Mouse (Mus musculus) intestine, embryonic 14.5 days (tissue): ENCODE results near the gene Frmd4a. TPM values are rescaled to one million over a fixed set of nuclear protein-coding genes. Genes with fewer than 3 reads are reported as not detected.

ENCODE experiments used
- ATAC-seq: fragments of 200-750 bp; cut with Nextera tagmentation; replicated peaks from 2 replicates; pipeline ENCODE4 v1.8.0; 2017; ENCODE audit warnings: low read depth, moderate number of reproducible peaks, moderate TSS enrichment, moderate library complexity; ENCODE audit not compliant: low FRiP score, low TSS enrichment
- DNase-seq: peaks from one replicate; pipeline ENCODE4 v3.0.0-alpha.2; 2018; ENCODE audit warnings: low spot score
- H3K27ac ChIP-seq: fragments of 300-500 bp; sonication (generic); 2 replicates; pipeline ENCODE4 v1.5.1; 2014; ENCODE audit warnings: low read depth, mild to moderate bottlenecking, control low read depth
- H3K27me3 ChIP-seq: fragments of 300-500 bp; sonication (generic); replicated peaks from 2 replicates; pipeline ENCODE4 v1.6.1; 2014; ENCODE audit warnings: low read length, control low read depth; ENCODE audit not compliant: control insufficient read depth, insufficient read depth
- H3K36me3 ChIP-seq: fragments of 300-500 bp; sonication (generic); 2 replicates; pipeline ENCODE4 v1.6.1; 2014; ENCODE audit warnings: low read length, control low read depth; ENCODE audit not compliant: control insufficient read depth, insufficient read depth
- H3K4me1 ChIP-seq: fragments of 300-500 bp; sonication (generic); replicated peaks from 2 replicates; pipeline ENCODE4 v1.6.1; 2014; ENCODE audit warnings: low read length, control low read depth, mixed read lengths; ENCODE audit not compliant: control insufficient read depth, insufficient read depth
- H3K4me2 ChIP-seq: fragments of 300-500 bp; sonication (generic); 2 replicates; pipeline ENCODE4 v1.6.1; 2014; ENCODE audit warnings: low read length
- H3K4me3 ChIP-seq: fragments of 300-500 bp; sonication (generic); 2 replicates; pipeline ENCODE4 v1.5.1; 2014; ENCODE audit warnings: low read depth, low read length, control low read depth, mixed read lengths
- H3K9ac ChIP-seq: fragments of 300-500 bp; sonication (generic); 2 replicates; pipeline ENCODE4 v1.6.1; 2014; ENCODE audit warnings: mild to moderate bottlenecking, low read length
- H3K9me3 ChIP-seq: fragments of 300-500 bp; sonication (generic); 2 replicates; pipeline ENCODE4 v1.6.1; 2016; ENCODE audit warnings: low read length, control low read depth; ENCODE audit not compliant: control insufficient read depth
- WGBS: fragments of 180-500 bp; shearing (Covaris S2); extraction: QIAGEN DNeasy Blood & Tissue Kit; methylation state at CpG from one replicate; pipeline ENCODE4 v1.1.7; 2014; 5-methylcytosine and 5-hydroxymethylcytosine counted together
- polyA plus RNA-seq: library from polyadenylated mRNA; unstranded; fragments of >200 nt; fragmentation: Nextera tagmentation; extraction: Ambion mirVana; gene quantifications from 2 replicates; pipeline ENCODE4 v1.2.1, GENCODE M21; 2014

Frmd4a gene
- polyA plus RNA-seq, 1 experiment from 2014 or later, result 28.8 TPM

- H3K4me3 ChIP-seq, result no peak overlapping the region
- WGBS, result 91% methylated on average over 14 of the region's 14 CpGs
- ATAC-seq, result no peak
- no peak overlapping the region for H3K27ac ChIP-seq
- peaks cover 23% of the 10 kb centered on the region for H3K36me3 ChIP-seq
- H3K27me3 ChIP-seq, result no peaks in the 10 kb centered on the region
- no peak overlapping the region for H3K9ac ChIP-seq
- H3K9me3 ChIP-seq, result no peaks in the 10 kb centered on the region
- H3K4me2 ChIP-seq, result no peak overlapping the region
- 0 out of 2 replicates have a peak, but pooled peaks cover 2% of the 10 kb centered on the region for H3K4me1 ChIP-seq
- no peak for DNase-seq
Measured at GRCm38 (mm10) chr2:4549271-4549670, 531.8 kb downstream of the Frmd4a start.

GRCm38 (mm10) chr2:4550017-4550763 is 532.7 kb downstream of the Frmd4a start:
- WGBS, result 76% methylated on average over 10 of the region's 10 CpGs
- H3K4me3 ChIP-seq, result no peak overlapping the region
- no peaks in the 10 kb centered on the region for H3K9me3 ChIP-seq
- H3K27me3 ChIP-seq, result no peaks in the 10 kb centered on the region
- no peak overlapping the region for H3K9ac ChIP-seq
- ATAC-seq, result no peak
- H3K27ac ChIP-seq, result no peak overlapping the region
- DNase-seq, result no peak
- peaks cover 15% of the 10 kb centered on the region for H3K36me3 ChIP-seq
- peaks cover 2% of the 10 kb centered on the region; the same call in 1 of the 2 replicates for H3K4me1 ChIP-seq
- H3K4me2 ChIP-seq, result no peak overlapping the region

DNA sequence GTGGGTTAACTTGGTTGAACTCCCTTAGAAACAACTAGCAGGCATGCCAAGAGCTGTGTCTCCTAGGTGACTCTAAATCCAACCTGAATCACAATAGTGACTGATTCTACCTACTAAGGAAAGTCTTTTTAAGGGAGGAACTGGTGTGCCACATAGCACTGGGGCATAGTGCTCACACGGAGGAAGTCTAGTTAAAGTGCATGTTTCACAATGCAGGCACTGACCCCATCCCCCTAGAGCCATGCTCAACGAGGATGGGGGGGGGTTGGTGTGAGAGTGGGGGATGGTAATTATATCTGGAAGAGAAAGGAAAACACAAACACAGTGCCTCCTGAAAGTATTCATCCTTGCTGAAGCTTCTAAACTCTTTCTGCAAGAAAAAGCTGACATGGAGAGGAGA is 533.9 kb downstream of the Frmd4a start:
- Histone ChIP-seq H3K4me2 (no peak overlapping the region), H3K4me3 (no peak overlapping the region), H3K27me3 (no peaks in the 10 kb centered on the region), H3K4me1 (peaks cover 7% of the 10 kb centered on the region), H3K27ac (peak overlapping the region; percentile 18), H3K36me3 (peaks cover 12% of the 10 kb centered on the region), H3K9ac (no peak overlapping the region), H3K9me3 (no peaks in the 10 kb centered on the region)
- DNase-seq (no peak), ATAC-seq (no peak)
- 51% methylated on average over 2 of the region's 2 CpGs for WGBS

- Histone ChIP-seq H3K4me1 (peaks cover 12% of the 10 kb centered on the region), H3K4me3 (no peak overlapping the region), H3K9ac (no peak overlapping the region), H3K27ac (0 out of 2 replicates have a peak overlapping the region, but pooled peaks have one; percentile 33), H3K9me3 (no peaks in the 10 kb centered on the region), H3K4me2 (no peak overlapping the region), H3K36me3 (peaks cover 12% of the 10 kb centered on the region), H3K27me3 (no peaks in the 10 kb centered on the region)
- 54% methylated on average over 2 of the region's 2 CpGs for WGBS
- no peak for DNase-seq
- peak; percentile 52; the same call in 1 of the 2 replicates for ATAC-seq
Measured at GRCm38 (mm10) chr2:4551866-4552265, 534.3 kb downstream of the Frmd4a start.

- Histone ChIP-seq H3K27ac (0 out of 2 replicates have a peak overlapping the region, but pooled peaks have one; percentile 33), H3K9me3 (no peaks in the 10 kb centered on the region), H3K4me3 (no peak overlapping the region), H3K9ac (no peak overlapping the region), H3K27me3 (no peaks in the 10 kb centered on the region), H3K4me2 (no peak overlapping the region), H3K4me1 (peaks cover 17% of the 10 kb centered on the region), H3K36me3 (peaks cover 12% of the 10 kb centered on the region)
- ATAC-seq (no peak), DNase-seq (no peak)
- 85% methylated on average over 4 of the region's 4 CpGs for WGBS
Measured at GRCm38 (mm10) chr2:4552486-4552885, 535.0 kb downstream of the Frmd4a start.

- DNase-seq, result no peak
- no peak overlapping the region for H3K4me3 ChIP-seq
- WGBS, result 36% methylated on average over 7 of the region's 7 CpGs
Measured at GRCm38 (mm10) chr2:4555221-4555631, 537.7 kb downstream of the Frmd4a start.

GRCm38 (mm10) chr2:4556188-4556587 is 538.7 kb downstream of the Frmd4a start:
- Histone ChIP-seq H3K4me1 (peaks cover 34% of the 10 kb centered on the region), H3K4me3 (no peak overlapping the region), H3K9ac (no peak overlapping the region), H3K36me3 (peaks cover 2% of the 10 kb centered on the region; the same call in 1 of the 2 replicates), H3K27ac (no peak overlapping the region; the same call in 1 of the 2 replicates), H3K9me3 (no peaks in the 10 kb centered on the region), H3K4me2 (no peak overlapping the region), H3K27me3 (no peaks in the 10 kb centered on the region)
- ATAC-seq (no peak), DNase-seq (no peak)
- WGBS, result 69% methylated on average over 10 of the region's 10 CpGs

More at GRCm38 (mm10) chr2:4555221-4555631, 537.7 kb downstream of the Frmd4a start:
- H3K4me1 ChIP-seq, result peaks cover 31% of the 10 kb centered on the region
- ATAC-seq, result no peak
- H3K4me2 ChIP-seq, result no peak overlapping the region
- H3K27ac ChIP-seq, result peak overlapping the region; percentile 23
- H3K27me3 ChIP-seq, result no peaks in the 10 kb centered on the region
- H3K9ac ChIP-seq, result no peak overlapping the region
- H3K36me3 ChIP-seq, result peaks cover 12% of the 10 kb centered on the region
- H3K9me3 ChIP-seq, result no peaks in the 10 kb centered on the region

DNA sequence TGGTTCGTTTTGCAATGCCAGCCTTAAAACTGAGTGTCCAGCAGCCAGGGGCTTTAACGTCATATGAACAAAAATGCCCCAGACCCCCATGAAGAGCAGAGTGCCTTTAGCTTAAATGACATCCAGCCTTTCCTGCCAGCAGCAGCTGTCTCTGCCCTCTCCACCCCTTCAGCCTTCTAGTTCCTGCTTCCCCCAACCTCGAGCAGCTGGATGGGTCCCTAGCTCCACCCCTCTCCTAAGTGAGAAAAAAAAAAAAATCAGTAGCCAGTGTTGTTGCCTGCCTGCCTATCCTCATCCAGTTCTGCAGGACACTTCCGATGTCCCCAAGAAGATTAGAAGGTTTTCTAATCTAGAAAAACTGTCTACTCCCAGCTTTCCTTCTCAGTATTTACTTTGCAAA is 539.5 kb downstream of the Frmd4a start:
- H3K36me3 ChIP-seq, result no peaks in the 10 kb centered on the region
- no peaks in the 10 kb centered on the region for H3K9me3 ChIP-seq
- no peak overlapping the region for H3K9ac ChIP-seq
- peaks cover 38% of the 10 kb centered on the region for H3K4me1 ChIP-seq
- peak overlapping the region; percentile 44 for H3K27ac ChIP-seq
- no peak overlapping the region for H3K4me3 ChIP-seq
- DNase-seq (no peak), ATAC-seq (no peak)
- WGBS, result 27% methylated on average over 4 of the region's 4 CpGs
- H3K27me3 ChIP-seq, result no peaks in the 10 kb centered on the region
- no peak overlapping the region for H3K4me2 ChIP-seq

GRCm38 (mm10) chr2:4557466-4557865 is 539.9 kb downstream of the Frmd4a start:
- H3K4me1 ChIP-seq, result peaks cover 42% of the 10 kb centered on the region
- H3K9me3 ChIP-seq, result no peaks in the 10 kb centered on the region
- H3K27me3 ChIP-seq, result no peaks in the 10 kb centered on the region
- H3K4me2 ChIP-seq, result no peak overlapping the region
- no peak overlapping the region for H3K4me3 ChIP-seq
- no peaks in the 10 kb centered on the region for H3K36me3 ChIP-seq
- 28% methylated on average over 4 of the region's 4 CpGs for WGBS
- no peak overlapping the region for H3K9ac ChIP-seq
- DNase-seq, result no peak
- no peak for ATAC-seq
- peak overlapping the region; percentile 44 for H3K27ac ChIP-seq
